Mouse (Mus musculus): ENCODE measurements around the gene Pax9.

The Pax9 gene

DNA sequence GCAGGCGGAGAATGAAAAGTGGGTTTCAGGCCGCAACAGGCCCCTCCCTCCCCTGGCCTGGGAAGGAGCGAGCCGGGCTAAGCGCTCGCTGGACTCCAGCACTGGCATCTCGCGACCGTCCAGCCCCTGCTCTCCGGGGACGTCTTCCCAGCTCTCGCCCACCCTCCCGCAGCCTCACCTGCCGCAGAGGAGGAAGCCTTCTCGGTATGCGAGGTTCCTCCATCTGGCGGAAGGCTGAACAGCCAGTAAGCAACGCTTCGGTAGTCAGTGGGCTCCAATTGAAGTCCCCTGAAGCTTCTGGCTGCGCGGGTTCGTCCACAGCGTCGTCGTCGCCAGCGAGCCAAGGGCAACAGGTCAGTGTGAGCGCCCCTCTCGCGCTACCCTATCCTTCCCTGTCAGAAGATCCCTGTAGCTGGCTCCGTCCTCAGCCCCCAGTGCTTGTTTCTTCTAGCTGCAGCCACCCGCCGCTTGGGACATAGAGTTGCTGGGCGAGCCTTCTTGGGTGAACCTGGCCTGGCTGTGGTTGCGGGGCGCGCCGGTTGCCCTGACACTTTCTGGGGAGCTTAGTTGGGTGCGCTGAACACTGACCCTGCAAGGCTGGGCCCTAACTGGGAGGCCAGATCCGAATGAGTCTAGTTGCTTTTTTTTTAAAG, at the start of gene Pax9:
Gene Pax9, plus strand, starts transcription at position 341 of the 653 bp plus-strand sequence.
- no peak for DNase-seq (ENCODE audit: low spot score in 2 of 2)

DNA sequence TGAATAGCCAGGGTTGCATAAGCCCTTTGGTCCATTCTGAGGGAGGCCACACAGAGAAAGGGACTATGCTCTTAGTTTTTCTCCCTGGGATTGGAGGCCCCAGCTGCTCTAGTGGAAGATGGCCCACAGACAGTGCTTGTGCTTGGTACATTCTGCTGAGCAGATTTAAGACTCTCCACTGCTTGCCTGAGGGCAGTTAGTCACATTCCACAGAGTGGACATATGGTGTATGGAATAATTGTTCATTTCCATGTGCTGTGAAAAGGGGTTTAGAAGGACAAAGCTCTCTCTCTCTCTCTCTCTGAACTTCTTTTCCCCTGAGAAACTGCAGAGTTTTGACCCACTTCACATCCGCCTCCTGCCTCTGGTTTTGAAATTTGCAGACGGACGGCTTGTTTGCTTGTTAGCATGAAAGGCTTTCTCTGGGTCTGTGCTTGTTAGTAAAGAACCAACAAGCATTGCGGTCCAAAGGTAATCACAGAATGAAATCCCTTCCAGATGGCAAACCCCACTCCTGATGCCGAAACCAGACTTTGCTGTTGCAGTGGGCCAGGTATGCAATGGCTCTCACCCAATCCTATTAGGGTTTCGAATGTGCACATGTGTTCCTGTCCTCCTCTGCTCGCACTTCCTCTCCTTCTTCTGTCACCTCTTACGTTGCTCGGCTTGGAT, 22.0 kb upstream of the Pax9 start:
- DNase-seq (ENCODE audit: low spot score in 2 of 2): no peak

DNA sequence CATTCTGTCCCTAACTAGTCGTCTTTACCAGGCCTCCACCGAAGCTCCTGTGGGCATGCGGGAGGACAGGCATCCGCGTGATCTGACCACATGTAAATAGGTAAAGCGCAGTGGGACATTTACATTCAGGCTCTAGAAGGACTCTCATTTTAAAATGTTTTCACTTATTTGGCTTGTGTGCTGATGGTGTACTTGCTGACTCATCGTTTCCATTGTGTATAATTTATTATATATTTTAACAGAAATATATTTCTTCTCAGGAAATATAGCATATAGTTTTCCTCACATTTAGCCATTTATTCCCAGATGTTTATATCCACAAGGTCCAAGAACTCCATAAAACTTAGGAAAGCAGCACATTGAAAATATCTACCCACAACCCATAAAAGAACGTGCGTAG, 20.8 kb upstream of the Pax9 start:
- no peak for DNase-seq (ENCODE audit: low spot score in 2 of 2)

DNA sequence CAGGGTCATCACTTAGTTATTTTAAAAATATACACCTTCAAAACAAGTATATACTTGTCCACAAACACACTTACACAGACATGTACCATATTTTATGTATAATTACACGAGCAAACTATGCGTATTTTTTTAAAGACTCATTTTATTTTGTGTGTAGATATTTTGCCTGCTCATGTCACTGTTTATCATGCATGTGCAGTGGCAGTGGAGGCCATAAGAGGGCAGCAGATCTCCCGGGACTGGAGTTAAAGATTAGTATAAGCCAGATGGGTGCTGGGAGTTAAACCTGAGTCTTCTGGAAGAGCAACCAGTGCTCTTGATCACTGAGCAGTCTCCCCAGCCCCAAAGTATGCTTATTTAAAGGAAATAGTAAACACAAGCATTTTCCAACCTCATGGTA, 16.8 kb upstream of the Pax9 start:
- no peak for DNase-seq (ENCODE audit: low spot score in 2 of 2)

DNA sequence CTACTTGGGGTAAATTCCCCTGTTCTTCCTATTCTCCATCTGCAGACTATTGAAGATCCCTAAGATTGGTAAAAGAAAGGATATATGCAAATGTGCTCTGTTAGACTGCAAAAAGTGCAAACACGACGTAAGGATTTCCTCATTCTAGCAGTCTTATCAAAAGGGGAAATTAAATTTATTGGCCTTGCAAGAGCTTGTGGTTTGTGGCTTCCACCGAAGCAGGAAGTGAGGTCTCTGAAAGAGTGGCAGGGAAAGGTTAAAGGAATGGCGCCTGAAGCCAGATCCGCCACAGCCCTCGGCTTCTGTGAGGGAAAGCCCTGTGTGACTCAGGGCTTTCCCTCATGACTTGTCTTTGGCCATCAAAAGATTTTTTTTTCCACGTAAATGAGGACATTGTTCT, 13.9 kb upstream of the Pax9 start:
- no peak for DNase-seq (ENCODE audit: low spot score in 2 of 2)

DNA sequence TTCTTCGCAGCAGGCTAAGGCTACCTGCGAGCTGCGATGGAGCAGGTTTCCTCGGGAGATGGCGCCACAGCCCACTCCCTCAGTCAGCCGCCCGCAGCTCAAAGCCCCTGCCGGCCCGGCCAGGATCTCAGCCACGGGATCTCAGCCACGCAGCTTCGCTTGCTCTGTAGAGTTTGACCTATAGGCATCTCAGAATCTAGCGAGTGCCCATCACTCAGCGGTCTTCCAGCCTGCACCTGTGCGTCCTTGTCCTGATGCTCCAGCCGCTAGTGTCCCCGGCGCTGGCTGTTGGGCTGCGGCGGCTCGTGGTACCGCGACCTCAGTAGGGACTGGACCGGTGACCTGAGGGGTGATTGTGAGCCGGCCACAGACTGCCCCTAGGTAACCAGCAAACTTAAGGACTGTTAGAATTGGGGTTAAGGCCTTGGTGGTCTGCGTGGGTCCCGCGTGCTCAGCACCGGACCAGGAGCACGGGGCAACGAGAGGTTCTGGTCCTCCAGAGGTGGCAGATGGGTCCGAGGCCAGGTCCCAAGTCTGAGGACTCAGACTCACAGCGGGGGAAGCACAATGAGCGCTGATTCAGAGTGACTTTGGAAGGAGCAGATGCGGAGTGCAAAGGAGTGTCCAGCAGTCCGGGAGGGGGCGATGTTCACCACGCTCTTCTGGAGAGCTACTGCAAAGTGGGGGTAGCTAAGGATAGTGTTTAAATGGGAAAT, 10.3 kb upstream of the Pax9 start:
- DNase-seq (ENCODE audit: low spot score in 2 of 2): no peak

DNA sequence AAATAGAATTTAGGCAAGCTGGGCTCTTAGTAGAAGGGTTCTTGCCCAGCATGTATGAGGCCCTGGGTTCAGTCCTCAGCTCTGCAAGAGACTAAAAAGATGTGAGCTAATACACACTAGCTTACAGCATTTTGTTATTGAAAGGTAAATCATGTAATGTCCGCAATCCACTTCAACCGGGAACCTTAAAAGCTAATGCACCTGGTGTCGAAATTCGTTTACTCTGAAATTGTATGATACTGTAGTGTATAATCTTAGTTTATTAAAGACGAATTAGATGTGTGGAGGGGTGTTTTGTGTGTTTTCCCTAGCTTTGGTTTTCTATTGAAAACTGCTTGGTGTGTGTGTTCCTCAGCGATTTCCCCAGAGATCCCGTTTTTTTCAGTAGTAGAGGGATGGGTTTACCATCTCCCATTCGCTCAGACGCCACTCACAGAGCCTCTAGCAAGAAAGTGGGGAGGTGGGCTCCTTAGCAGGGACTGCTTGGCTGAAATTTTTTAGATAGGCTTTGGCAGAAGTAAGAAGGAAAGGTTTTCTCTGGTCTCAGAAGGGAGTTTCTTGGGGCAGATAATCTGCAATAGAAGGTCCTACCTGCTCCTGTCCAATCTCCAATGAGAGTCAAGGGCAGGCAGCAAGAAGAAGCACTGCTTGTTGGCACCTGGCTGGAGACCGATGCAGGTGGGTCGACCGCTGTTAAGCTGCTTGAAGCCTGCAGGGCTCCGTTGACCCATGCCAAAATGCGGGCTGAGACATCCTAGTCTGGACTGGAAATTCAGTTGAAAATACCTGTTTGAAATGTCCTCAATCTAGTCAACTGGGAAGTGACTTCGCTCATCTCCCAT, 3.7 kb upstream of the Pax9 start:
- DNase-seq (ENCODE audit: low spot score in 2 of 2): no peak

DNA sequence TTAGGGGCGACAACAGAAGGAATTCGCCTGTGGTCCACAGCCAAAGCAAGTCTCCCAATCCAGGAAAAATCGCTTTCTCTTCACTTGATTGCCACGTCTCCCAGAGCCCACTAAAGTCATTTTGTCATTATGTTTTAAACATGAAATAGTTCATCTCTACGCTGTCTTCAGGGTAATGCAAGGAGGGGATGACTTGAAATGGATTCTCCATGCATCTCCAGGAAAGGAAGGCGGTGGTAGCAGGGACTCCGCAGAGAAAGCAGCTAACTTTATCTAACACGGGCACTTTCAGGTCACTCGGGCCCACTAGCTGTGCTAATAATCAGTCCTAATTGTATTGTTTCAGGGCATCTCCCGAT, 3.1 kb upstream of the Pax9 start:
- DNase-seq (ENCODE audit: low spot score in 2 of 2): no peak

DNA sequence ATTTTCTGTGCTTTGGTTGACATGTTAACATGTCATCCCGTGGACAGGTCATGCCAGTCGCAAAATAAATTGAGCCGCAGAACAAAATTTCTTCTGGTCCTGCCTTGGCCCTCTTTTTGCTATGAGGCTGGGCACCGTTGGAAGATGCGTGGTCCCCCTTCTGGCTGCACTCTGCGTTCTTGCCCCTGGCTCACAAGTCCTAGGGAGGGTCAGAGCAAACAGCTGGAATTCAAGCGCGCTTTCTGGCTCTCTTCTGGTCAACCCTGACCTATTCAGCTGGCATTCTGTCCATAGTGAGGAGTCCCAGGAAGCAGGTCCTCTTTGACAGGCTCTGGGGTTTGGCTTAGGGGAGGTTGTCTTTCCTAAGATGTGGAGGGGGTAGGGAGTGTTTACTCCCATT, 2.6 kb upstream of the Pax9 start:
- DNase-seq (ENCODE audit: low spot score in 2 of 2): no peak

DNA sequence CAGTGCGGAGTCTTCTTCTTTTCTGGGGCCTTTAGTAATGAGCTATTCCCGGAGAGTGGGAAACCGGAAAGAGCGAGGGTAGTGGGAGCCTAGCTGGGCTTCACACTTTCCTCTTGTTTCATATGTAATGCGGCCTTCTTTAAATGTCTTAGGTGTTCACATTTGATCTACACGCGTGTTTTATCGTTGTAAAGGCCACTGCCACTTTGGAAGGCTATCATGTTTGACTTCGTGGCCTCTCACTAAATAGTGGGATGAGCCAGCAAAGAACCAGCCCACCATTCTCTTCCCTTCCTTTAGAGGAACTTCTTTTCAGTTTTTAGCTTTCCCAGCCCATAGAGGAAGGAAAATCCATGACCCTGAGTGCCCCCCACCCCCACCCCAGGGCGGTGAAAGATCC, 2.2 kb upstream of the Pax9 start:
- no peak for DNase-seq (ENCODE audit: low spot score in 2 of 2)

DNA sequence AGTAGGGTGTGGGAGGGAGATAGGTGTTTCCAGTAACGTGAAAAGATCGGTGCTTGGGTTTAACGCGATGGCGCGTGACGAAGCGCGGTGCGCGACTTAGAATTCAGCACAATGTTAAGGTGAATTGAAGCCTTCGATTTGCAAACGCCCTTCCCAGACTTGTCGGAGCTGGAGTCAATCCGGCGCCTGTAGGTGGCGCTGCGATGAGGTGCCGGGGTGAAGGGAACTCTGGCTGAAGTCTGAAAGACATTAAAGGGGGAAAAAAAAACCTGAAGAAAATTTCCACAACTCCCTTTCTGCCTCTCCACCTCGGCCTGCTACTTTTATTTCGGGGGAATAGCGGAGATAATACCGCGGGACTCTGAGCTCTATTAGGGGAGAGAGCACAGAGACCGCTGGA, 1.8 kb upstream of the Pax9 start:
- no peak for DNase-seq (ENCODE audit: low spot score in 2 of 2)

DNA sequence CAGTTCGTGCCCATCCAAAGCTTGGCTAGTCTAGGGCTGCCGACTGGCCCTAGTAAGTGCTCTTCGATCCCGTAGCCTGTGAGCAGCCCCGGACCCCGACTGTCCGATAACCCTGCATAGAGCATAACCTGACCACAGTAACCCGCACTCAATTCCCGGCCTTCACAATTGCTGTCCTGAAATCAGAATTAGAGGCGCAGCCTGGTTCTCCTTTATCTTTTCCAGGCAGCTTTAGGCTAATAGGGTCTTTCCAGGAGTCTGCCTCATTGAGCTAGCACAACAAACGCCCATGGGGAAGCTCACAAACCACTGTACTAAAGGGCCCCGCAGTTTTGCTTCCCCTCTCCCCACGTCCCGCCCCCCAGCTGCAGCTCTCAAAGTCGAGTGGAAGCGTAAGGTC, 1.2 kb upstream of the Pax9 start:
- DNase-seq (ENCODE audit: low spot score in 2 of 2): no peak

DNA sequence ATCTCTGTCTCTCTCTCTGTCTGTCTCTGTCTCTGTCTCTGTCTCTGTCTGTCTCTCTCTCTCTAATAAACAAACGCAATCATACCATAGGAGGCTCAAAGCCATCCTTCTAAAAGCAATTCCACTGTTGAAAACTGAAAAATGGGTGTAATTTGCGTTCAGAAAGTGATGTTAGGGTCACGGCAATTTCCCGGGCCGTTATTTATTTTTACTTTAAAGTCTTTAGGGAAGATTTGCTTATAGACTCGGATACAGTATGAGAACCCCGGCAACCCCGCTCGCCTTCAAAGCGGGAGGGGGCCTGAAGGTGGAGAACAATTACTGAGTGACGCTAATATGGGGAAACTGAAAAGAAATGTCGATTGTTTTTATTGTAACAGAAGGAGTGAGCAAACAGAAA, 566 bp upstream of the Pax9 start:
- no peak for DNase-seq (ENCODE audit: low spot score in 2 of 2)

DNA sequence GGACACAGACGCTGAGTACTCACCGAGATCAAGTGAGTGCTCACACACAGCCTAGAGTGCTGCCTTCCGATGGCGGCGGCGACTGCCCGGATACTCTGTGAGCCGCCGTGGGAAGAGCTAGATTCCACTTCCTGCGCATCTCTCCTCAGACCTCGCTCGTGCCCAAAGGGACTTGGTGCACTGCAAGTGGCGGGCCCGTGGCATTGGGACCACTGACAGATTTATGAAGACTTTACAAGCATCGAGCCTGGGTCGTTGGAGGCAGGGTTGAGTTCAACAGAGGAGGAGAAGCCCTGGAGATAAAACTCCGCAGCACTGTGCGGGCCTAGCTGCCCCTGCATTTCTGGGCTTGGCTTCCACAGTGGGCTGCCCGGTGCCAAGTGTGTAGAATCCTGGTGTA, 969 bp downstream of the Pax9 start:
- no peak for DNase-seq (ENCODE audit: low spot score in 2 of 2)

DNA sequence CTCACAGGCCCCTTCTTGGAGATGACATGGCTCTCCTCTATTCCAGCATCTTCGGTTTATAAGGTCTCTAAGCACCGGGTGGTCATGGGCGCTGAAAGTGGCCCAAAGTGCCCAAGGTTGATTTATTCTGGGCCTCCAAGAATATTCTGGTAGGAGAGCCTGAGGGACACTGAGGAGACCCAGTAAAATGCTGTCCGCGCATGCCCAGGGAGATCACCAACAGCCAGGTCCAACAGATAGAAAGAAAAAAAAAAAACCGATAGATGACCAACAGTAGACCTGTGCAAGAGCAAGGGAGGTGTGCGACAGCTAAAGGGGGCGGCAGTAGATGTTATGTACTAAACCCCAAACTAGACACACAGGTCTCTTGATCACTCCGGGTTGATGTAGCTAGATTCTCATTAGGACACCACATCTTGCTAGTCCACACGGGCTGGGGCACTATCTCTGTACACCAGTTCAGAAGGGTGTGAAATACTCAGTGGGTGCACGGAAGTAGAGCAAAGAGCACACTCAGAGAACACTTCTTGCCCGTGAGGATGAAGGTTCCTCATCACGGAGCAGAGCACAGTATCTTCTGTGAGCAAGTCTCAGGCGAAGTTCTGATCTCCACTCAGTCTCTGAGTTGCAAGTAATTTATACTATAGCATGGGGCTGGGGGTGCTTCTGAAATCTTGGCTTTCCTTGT, 2.0 kb downstream of the Pax9 start:
- DNase-seq (ENCODE audit: low spot score in 2 of 2): no peak

DNA sequence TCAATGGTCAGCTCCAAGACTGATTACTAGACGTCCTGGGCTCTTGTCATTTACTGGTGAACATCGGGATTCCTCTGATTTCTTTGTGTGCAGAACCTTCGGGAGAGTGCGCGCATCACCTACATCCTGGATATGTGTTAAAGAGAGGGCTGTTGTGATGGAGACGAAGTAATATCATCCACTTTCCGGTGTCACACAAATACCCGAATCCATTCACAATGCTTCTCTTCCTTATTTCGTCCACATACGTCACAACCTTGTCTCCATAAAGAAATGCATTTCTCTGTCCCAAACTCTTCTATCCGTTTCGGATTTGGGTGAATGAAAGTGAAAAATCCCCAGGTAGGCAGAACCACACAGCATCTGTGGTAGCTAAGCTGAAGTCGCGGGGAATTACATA, 2.8 kb downstream of the Pax9 start:
- no peak for DNase-seq (ENCODE audit: low spot score in 2 of 2)

DNA sequence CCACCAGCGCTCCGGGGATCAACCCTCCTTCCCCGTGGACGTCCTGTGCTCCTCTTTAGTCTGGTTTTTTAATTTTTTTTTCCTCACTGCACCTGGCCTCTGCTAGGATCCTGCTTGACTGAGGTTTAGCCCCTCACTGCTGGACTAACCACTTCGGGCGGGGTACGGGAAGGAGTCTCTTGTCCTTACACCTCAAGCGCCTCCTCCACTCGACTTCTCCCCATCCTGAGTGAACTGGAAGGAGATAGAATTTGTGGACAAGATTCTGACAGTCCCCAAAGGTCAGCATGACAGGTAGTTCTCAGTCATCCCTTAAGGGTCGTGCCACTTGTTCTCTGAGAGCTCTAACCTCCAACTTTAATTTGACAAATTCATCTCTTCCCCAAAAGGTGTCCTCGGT, 3.4 kb downstream of the Pax9 start:
- no peak for DNase-seq (ENCODE audit: low spot score in 2 of 2)

DNA sequence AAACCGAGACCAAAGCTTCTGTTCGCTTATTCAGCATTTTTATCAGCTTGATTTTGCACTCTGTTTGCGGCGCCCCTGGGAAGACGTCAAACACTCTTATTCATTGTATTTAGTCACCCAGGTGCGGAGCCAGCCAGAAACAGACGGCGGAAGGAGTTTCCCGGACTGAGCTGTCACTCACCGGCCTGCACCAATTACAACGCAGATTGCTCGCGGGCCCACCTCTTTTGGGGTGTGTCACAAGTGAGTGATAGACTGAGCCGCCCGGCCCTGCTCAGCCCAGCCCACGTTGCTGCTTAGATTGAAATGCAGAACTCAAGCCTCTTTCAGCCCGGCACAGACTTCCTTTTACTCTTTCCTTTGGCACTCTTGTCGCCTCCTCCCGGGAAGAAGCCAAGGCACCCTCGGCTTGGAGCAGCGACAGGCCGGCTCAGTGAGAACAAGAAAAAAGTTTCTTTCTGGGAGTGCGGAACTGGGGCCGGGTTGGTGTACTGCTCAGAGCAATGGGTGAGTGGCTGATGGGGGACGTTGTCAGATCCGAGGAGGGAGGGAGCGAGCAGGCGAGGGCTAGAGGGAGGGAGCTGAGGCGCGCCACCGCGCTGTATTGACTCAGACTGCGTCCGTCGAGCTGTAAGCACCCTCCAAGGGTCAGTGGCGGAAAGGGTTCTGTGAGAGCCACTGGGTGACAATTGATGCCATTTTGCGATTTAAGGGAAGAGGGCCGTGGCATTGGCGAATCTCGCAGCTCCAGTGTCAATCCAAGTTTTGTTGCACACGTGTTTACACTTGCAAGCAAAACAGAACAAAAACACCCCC, 4.0 kb downstream of the Pax9 start:
- no peak for DNase-seq (ENCODE audit: low spot score in 2 of 2)

DNA sequence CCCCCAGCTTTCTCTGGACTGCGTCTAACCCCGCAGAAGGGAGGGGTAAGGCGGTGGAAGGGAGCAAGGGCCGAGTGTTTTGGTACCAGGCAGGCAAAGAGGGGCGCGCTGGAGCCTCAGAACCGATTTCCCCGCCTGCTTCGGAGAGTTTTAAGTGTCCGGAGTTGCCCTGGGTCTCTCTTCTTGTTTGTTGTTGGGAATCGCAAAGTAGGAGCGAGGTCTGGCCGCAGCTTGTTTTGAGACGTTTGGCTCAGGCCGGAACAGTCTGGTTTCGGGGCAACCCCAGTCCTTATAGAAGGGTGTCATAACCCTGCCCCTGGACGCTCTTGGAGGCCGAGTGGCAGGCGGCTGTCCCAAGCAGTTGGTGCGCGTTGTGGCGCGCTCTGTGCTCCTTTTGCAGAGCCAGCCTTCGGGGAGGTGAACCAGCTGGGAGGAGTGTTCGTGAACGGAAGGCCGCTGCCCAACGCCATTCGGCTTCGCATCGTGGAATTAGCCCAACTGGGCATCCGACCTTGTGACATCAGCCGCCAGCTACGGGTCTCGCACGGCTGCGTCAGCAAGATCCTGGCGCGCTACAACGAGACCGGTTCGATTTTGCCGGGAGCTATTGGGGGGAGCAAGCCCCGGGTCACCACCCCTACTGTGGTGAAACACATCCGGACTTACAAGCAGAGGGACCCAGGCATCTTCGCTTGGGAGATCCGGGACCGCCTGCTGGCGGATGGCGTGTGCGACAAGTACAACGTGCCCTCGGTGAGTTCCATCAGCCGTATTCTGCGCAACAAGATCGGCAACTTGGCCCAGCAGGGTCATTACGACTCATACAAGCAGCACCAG, 4.8 kb downstream of the Pax9 start:
- no peak for DNase-seq (ENCODE audit: low spot score in 2 of 2)
